Mouse (Mus musculus): Measurements from ENCODE around the gene Insr.
"Not testable (repeated sequence)": the region's sequence is repeated elsewhere in the genome, so short reads cannot be mapped to it uniquely, and the experiment has no call there.

Insr gene

GRCm38 (mm10) chr8:3179930-3180329, 99.5 kb downstream of the Insr start:
- DNase-seq: no peak

- DNase-seq: no peak
Measured at GRCm38 (mm10) chr8:3177440-3177839, 102.0 kb downstream of the Insr start.

DNA sequence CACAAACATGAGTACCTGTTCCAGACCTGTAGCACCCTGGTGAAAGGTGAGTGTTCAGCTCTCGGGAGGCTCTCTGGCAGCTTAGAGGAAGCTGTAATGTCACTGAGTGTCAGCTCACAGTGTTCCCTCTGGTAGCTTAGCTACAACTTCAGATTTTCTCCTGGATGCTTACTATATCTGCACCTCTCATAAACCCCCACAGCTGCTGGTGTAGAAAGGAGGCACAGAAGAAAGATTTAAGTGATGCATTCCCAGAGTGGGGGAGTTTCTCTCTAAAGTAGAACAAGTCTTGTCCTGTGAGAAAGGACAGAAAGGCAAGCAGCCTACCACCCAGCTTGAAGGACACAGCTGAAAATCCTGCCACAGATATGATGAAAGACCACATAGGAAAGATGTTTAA, 107.2 kb downstream of the Insr start:
- no peak for DNase-seq

GRCm38 (mm10) chr8:3146506-3146905, 132.9 kb downstream of the Insr start:
- DNase-seq: no peak

DNA sequence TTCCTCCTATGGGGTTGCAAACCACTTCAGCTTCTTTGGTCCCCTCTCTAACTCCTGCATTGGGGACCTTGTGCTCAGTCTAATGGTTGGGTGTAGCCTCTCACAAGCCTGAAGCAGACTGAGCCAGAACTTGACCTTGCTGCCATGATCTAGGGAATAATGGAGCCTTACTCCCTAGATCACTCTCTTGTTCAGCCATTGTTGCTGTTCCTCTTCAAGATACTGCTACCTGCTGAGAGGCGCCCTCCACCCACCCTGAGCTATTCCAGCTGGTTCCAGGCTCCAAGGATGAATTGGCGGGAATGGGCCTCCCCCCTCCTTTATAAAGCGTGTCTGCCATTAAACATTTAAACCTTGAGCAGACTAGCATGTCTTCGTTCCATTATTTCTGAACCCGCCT, 179.0 kb downstream of the Insr start:
- not testable (repeated sequence) for DNase-seq
